Comparison of ENCODE assay signal across 10 mouse cellular contexts in genomic region chr2:174291662-174292030, GRCm38 (mm10). TPM values are rescaled to one million over a fixed set of nuclear protein-coding genes. Genes with fewer than 3 reads are reported as not detected.
DNase-seq lines count a peak whose midpoint lies in the region; ATAC-seq and TF ChIP-seq lines count a peak whose summit lies in the region.
"Had no signal": no experiment of that assay in that cellular context is flagged by ENCODE, and none has a peak within 500 bp of the region (broad histone marks: within the 10 kb centered on the region; RNA-seq: fewer than 3 reads in every experiment).

No protein-coding gene starts in this region.

- peaks cover 5% of the 10 kb centered on the region for H3K36me3 ChIP-seq in lung, embryonic 16.5 days (ENCODE audit: control insufficient read depth, insufficient read depth, low read length)
- H3K36me3 ChIP-seq in forebrain, embryonic 14.5 days (ENCODE audit: control insufficient read depth, insufficient read depth, low read length) = peaks cover 7% of the 10 kb centered on the region; the same call in 1 of the 2 replicates
- peaks cover 69% of the 10 kb centered on the region for H3K36me3 ChIP-seq in limb, embryonic 10.5 days
- peaks cover 14% of the 10 kb centered on the region for H3K36me3 ChIP-seq in neural tube, embryonic 13.5 days
- no peaks in the 10 kb centered on the region for H3K36me3 ChIP-seq in kidney, adult 2 months (ENCODE audit: control insufficient read depth, insufficient read depth, low read length)

- H3K27me3 ChIP-seq in lung, embryonic 16.5 days (ENCODE audit: control insufficient read depth, insufficient read depth, low read depth, low read length) = peaks cover 14% of the 10 kb centered on the region
- peaks cover 4% of the 10 kb centered on the region for H3K27me3 ChIP-seq in forebrain, embryonic 14.5 days (replicated peaks; ENCODE audit: control insufficient read depth, insufficient read depth, low read length)
- peaks cover 24% of the 10 kb centered on the region for H3K27me3 ChIP-seq in limb, embryonic 10.5 days (ENCODE audit: low read depth, poor library complexity, severe bottlenecking)
- peaks cover 29% of the 10 kb centered on the region for H3K27me3 ChIP-seq in neural tube, embryonic 13.5 days
- no peaks in the 10 kb centered on the region for H3K27me3 ChIP-seq in kidney, adult 2 months (replicated peaks; ENCODE audit: control insufficient read depth, insufficient read depth, low read length)

- no peak overlapping the region for H3K27ac ChIP-seq in lung, embryonic 16.5 days (ENCODE audit: low read length)
- peak overlapping the region; percentile 11; the same call in 1 of the 2 replicates for H3K27ac ChIP-seq in forebrain, embryonic 14.5 days (ENCODE audit: low read depth, low read length)
- 0 out of 2 replicates have a peak overlapping the region, but pooled peaks have one; percentile 46 for H3K27ac ChIP-seq in limb, embryonic 10.5 days
- peak overlapping the region; percentile 73; the same call in 1 of the 2 replicates for H3K27ac ChIP-seq in neural tube, embryonic 13.5 days (replicated peaks)
- no peak overlapping the region for H3K27ac ChIP-seq in kidney, adult 2 months (ENCODE audit: insufficient read depth, low read depth, low read length)
- H3K27ac ChIP-seq: left cerebral cortex, adult 2 months had no signal

- DNase-seq in lung, postnatal 25 days (ENCODE audit: low spot score) = no peak
- DNase-seq in forebrain, embryonic 14.5 days (ENCODE audit: low spot score) = no peak
- no peak for DNase-seq in limb, embryonic 10.5 days (ENCODE audit: low spot score)
- DNase-seq in layer of hippocampus, postnatal 25 days (ENCODE audit: extremely low spot score in 1 of 2, low spot score in 1 of 2) = no peak
- no peak for DNase-seq in thymus, postnatal 36 days
- no peak for DNase-seq in kidney, adult 2 months
- DNase-seq: embryo, embryonic 11 days had no signal

- no peak overlapping the region for H3K4me3 ChIP-seq in lung, embryonic 16.5 days (ENCODE audit: low read length)
- peak overlapping the region; percentile 23 for H3K4me3 ChIP-seq in forebrain, embryonic 14.5 days (ENCODE audit: low read depth, low read length)
- peak overlapping the region; percentile 45 for H3K4me3 ChIP-seq in limb, embryonic 10.5 days
- peak overlapping the region; percentile 39 for H3K4me3 ChIP-seq in neural tube, embryonic 13.5 days
- H3K4me3 ChIP-seq in kidney, adult 2 months (ENCODE audit: insufficient read depth, low read depth, low read length) = no peak overlapping the region
- H3K4me3 ChIP-seq: left cerebral cortex, adult 2 months had no signal

- no peak for TF ChIP-seq CTCF in kidney, adult 2 months (conservative IDR thresholded peaks at IDR 0.05; ENCODE audit: insufficient read depth, insufficient read length, low read depth, low read length)

- peaks cover 28% of the 10 kb centered on the region for H3K9me3 ChIP-seq in lung, embryonic 16.5 days (ENCODE audit: control insufficient read depth, low read length)
- H3K9me3 ChIP-seq in forebrain, embryonic 14.5 days (replicated peaks; ENCODE audit: control insufficient read depth, low read length) = peaks cover 14% of the 10 kb centered on the region
- H3K9me3 ChIP-seq in limb, embryonic 10.5 days (replicated peaks) = peaks cover 8% of the 10 kb centered on the region
- peaks cover 28% of the 10 kb centered on the region for H3K9me3 ChIP-seq in neural tube, embryonic 13.5 days

- 39% methylated on average over 2 of the region's 2 CpGs for WGBS in lung, embryonic 16.5 days
- 8% methylated on average over 2 of the region's 2 CpGs for WGBS in forebrain, embryonic 14.5 days
- 42% methylated on average over 2 of the region's 2 CpGs for WGBS in limb, embryonic 10.5 days
- 26% methylated on average over 2 of the region's 2 CpGs for WGBS in neural tube, embryonic 13.5 days
- 52% methylated on average over 2 of the region's 2 CpGs for WGBS in kidney, adult 2 months

- ATAC-seq in lung, embryonic 16.5 days (ENCODE audit: low read depth) = no peak
- no peak for ATAC-seq in forebrain, embryonic 14.5 days
- ATAC-seq in neural tube, embryonic 13.5 days (ENCODE audit: low read depth) = no peak

- no peak for TF ChIP-seq POLR2A in kidney, adult 2 months (IDR thresholded peaks at IDR 0.05; ENCODE audit: low read depth, low read length)

- H3K4me2 ChIP-seq in lung, embryonic 16.5 days (ENCODE audit: low read depth, low read length) = peak overlapping the region; percentile 6; the same call in 1 of the 2 replicates
- H3K4me2 ChIP-seq in forebrain, embryonic 14.5 days (ENCODE audit: low read length) = peak overlapping the region; percentile 51
- peak overlapping the region; percentile 73 for H3K4me2 ChIP-seq in neural tube, embryonic 13.5 days

- H3K9ac ChIP-seq in lung, embryonic 16.5 days (ENCODE audit: low read length) = no peak overlapping the region
- H3K9ac ChIP-seq in forebrain, embryonic 14.5 days (ENCODE audit: low read length) = peak overlapping the region; percentile 51
- peak overlapping the region; percentile 68 for H3K9ac ChIP-seq in neural tube, embryonic 13.5 days

- H3K4me1 ChIP-seq in lung, embryonic 16.5 days (replicated peaks; ENCODE audit: control insufficient read depth, insufficient read depth, low read length) = peaks cover 9% of the 10 kb centered on the region
- peaks cover 10% of the 10 kb centered on the region for H3K4me1 ChIP-seq in forebrain, embryonic 14.5 days (ENCODE audit: control insufficient read depth, insufficient read depth, low read length)
- peaks cover 35% of the 10 kb centered on the region for H3K4me1 ChIP-seq in limb, embryonic 10.5 days
- peaks cover 53% of the 10 kb centered on the region for H3K4me1 ChIP-seq in neural tube, embryonic 13.5 days (replicated peaks)
- H3K4me1 ChIP-seq in kidney, adult 2 months (ENCODE audit: control insufficient read depth, insufficient read depth, low read length) = no peaks in the 10 kb centered on the region

RNA-seq across cellular contexts. Expression of gene Gnas, which starts 7.5 kb away (rescaled TPM):
- polyA plus RNA-seq in lung, embryonic 16.5 days (2015; fragmentation: Nextera tagmentation; extraction: Ambion mirVana) = 1,083 and 1,573 TPM in 2 replicates
- polyA plus RNA-seq in forebrain, embryonic 14.5 days (2014; fragmentation: Nextera tagmentation; extraction: Ambion mirVana) = 966 and 1,076 TPM in 2 replicates
- 1,045 and 1,269 TPM in 2 replicates for polyA plus RNA-seq in limb, embryonic 10.5 days (2016; fragmentation: Nextera tagmentation; extraction: Ambion mirVana)
- polyA plus RNA-seq in neural tube, embryonic 13.5 days (2015; fragmentation: Nextera tagmentation; extraction: Ambion mirVana) = 1,617 and 1,631 TPM in 2 replicates
- total RNA-seq in layer of hippocampus, postnatal 25 days (2021) = 1,000 to 10,000 TPM; 1,728 to 1,971 TPM
- polyA plus RNA-seq in kidney, adult 2 months (2012; rRNA removed) = 872 and 1,035 TPM in 2 replicates

RNA-seq across cellular contexts. Expression of gene Gm20721, which starts 54.9 kb away (rescaled TPM):
- polyA plus RNA-seq in lung, embryonic 16.5 days (2015; fragmentation: Nextera tagmentation; extraction: Ambion mirVana) = 16.9 and 55.8 TPM in 2 replicates
- polyA plus RNA-seq in forebrain, embryonic 14.5 days (2014; fragmentation: Nextera tagmentation; extraction: Ambion mirVana) = 5.9 and 6.3 TPM in 2 replicates
- 14.9 and 15.2 TPM in 2 replicates for polyA plus RNA-seq in limb, embryonic 10.5 days (2016; fragmentation: Nextera tagmentation; extraction: Ambion mirVana)
- 14.3 and 28.0 TPM in 2 replicates for polyA plus RNA-seq in neural tube, embryonic 13.5 days (2015; fragmentation: Nextera tagmentation; extraction: Ambion mirVana)
- 1 to 10 TPM; 2.0 to 2.6 TPM for total RNA-seq in layer of hippocampus, postnatal 25 days (2021)
- polyA plus RNA-seq in kidney, adult 2 months (2012; rRNA removed) = not detected in 2 replicates

Comparison
In these comparisons a context has a peak if more than half of its experiments do, and no peak if none do; other contexts are left out.
1. H3K27ac ChIP-seq: peak in forebrain, embryonic 14.5 days (single experiment), limb, embryonic 10.5 days (single experiment) and neural tube, embryonic 13.5 days (single experiment); none in lung, embryonic 16.5 days (single experiment) and kidney, adult 2 months (single experiment).
2. H3K4me2 ChIP-seq: peak in every context shown above with its lines; median percentile 73 in neural tube, embryonic 13.5 days; 51 in forebrain, embryonic 14.5 days; 6 in lung, embryonic 16.5 days.
3. H3K4me3 ChIP-seq: peak in forebrain, embryonic 14.5 days (single experiment), limb, embryonic 10.5 days (single experiment) and neural tube, embryonic 13.5 days (single experiment); none in lung, embryonic 16.5 days (single experiment) and kidney, adult 2 months (single experiment).